Mouse (Mus musculus) CH12.LX (cell line): ENCODE measurements around the gene Ppy. TPM values are rescaled to one million over a fixed set of nuclear protein-coding genes. Genes with fewer than 3 reads are reported as not detected.

Source experiments
- DNase-seq: peaks from one replicate; pipeline ENCODE4 v3.0.0-alpha.2; 2013; ENCODE audit errors: extremely low read depth
- H3K27ac ChIP-seq: 2 replicates; pipeline ENCODE4 v1.5.1; 2012; ENCODE audit warnings: low read depth, mild to moderate bottlenecking, control low read depth, moderate library complexity; ENCODE audit not compliant: insufficient read depth
- H3K27me3 ChIP-seq: replicated peaks from 2 replicates; pipeline ENCODE3; 2012; ENCODE audit warnings: inconsistent platforms
- H3K36me3 ChIP-seq, 2 experiments: replicated peaks in 1 of 2; 2 replicates each; pipeline versions ENCODE3 to v1.6.1; 2012; ENCODE audit warnings: inconsistent platforms in 1 of 2, low read length in 1 of 2, mild to moderate bottlenecking in 1 of 2, mixed read lengths in 1 of 2, moderate library complexity in 1 of 2; ENCODE audit not compliant: control insufficient read depth in 1 of 2, insufficient read depth in 1 of 2
- H3K4me1 ChIP-seq, 2 experiments: 2 replicates each; pipeline ENCODE4 v1.6.1; 2012; ENCODE audit warnings: inconsistent platforms in 1 of 2, moderate library complexity in 1 of 2; ENCODE audit not compliant: insufficient read depth in 2 of 2, control insufficient read depth in 1 of 2
- H3K4me2 ChIP-seq: 2 replicates; pipeline ENCODE4 v1.6.1; 2012; ENCODE audit warnings: low read depth, mild to moderate bottlenecking, control low read depth; ENCODE audit not compliant: poor library complexity, insufficient read depth, severe bottlenecking
- H3K4me3 ChIP-seq, 3 experiments: fragments of 150-350 bp in 1 of 3; sonication (generic) in 1 of 3; replicated peaks in 1 of 3; 2 replicates each; pipeline versions ENCODE3 to v1.5.1; 2011 to 2012; ENCODE audit warnings: low read depth in 2 of 3, low read length in 2 of 3, mild to moderate bottlenecking in 2 of 3, moderate library complexity in 2 of 3, control low read depth in 1 of 3, improper control_type of control experiment in 1 of 3, inconsistent platforms in 1 of 3, mixed read lengths in 1 of 3; ENCODE audit not compliant: poor library complexity in 1 of 3
- H3K79me2 ChIP-seq: replicated peaks from 2 replicates; pipeline ENCODE4 v1.6.1; 2012; ENCODE audit warnings: mild to moderate bottlenecking, moderate library complexity; ENCODE audit not compliant: control insufficient read depth, poor library complexity, insufficient read depth, severe bottlenecking; ENCODE audit errors: extremely low read depth
- H3K9ac ChIP-seq: 2 replicates; pipeline ENCODE4 v1.6.1; 2012; ENCODE audit warnings: low read depth, mild to moderate bottlenecking, control low read depth, moderate library complexity; ENCODE audit not compliant: insufficient read depth
- H3K9me3 ChIP-seq: replicated peaks from 2 replicates; pipeline ENCODE3; 2012; ENCODE audit warnings: low read length, inconsistent platforms, mixed read lengths
- BHLHE40 ChIP-seq: IDR thresholded peaks from 2 replicates; pipeline ENCODE4 v1.6.1; 2011; ENCODE audit warnings: mild to moderate bottlenecking, low read depth, low read length, improper control_type of control experiment
- CTCF ChIP-seq, 2 experiments: IDR thresholded peaks in 1 of 2; conservative IDR thresholded peaks in 1 of 2; 2 replicates each; pipeline ENCODE4 v1.5.1; 2011 to 2012; ENCODE audit warnings: low read depth in 2 of 2, low read length in 2 of 2, improper control_type of control experiment in 1 of 2, inconsistent platforms in 1 of 2, mild to moderate bottlenecking in 1 of 2, moderate library complexity in 1 of 2
- ELF1 ChIP-seq: IDR thresholded peaks from 2 replicates; pipeline ENCODE4 v1.6.1; 2014; ENCODE audit warnings: low read depth, mild to moderate bottlenecking, inconsistent platforms, low read length, improper control_type of control experiment
- EP300 ChIP-seq: IDR thresholded peaks from 2 replicates; pipeline ENCODE4 v1.6.1; 2011; ENCODE audit warnings: low read length, improper control_type of control experiment
- ETS1 ChIP-seq: conservative IDR thresholded peaks from 2 replicates; pipeline ENCODE4 v1.6.1; 2012; ENCODE audit warnings: low read depth, mild to moderate bottlenecking, inconsistent platforms, low read length, improper control_type of control experiment, moderate library complexity
- GABPA ChIP-seq: IDR thresholded peaks from 2 replicates; pipeline ENCODE4 v1.6.1; 2012; ENCODE audit warnings: low read depth, low read length, improper control_type of control experiment, inconsistent platforms; ENCODE audit not compliant: insufficient replicate concordance
- HCFC1 ChIP-seq: IDR thresholded peaks from 2 replicates; pipeline ENCODE4 v1.6.1; 2012; ENCODE audit warnings: low read depth, mild to moderate bottlenecking, inconsistent platforms, low read length, improper control_type of control experiment
- IRF4 ChIP-seq: IDR thresholded peaks from 2 replicates; pipeline ENCODE4 v1.6.1; 2014; ENCODE audit warnings: low read depth, mild to moderate bottlenecking, inconsistent platforms, low read length, improper control_type of control experiment
- JUN ChIP-seq: IDR thresholded peaks from 2 replicates; pipeline ENCODE4 v1.6.1; 2011; ENCODE audit warnings: low read depth, mild to moderate bottlenecking, low read length, improper control_type of control experiment, moderate library complexity; ENCODE audit not compliant: insufficient read depth
- KAT2A ChIP-seq: IDR thresholded peaks from 2 replicates; pipeline ENCODE4 v1.6.1; 2012; ENCODE audit warnings: low read length, improper control_type of control experiment, inconsistent platforms; ENCODE audit not compliant: insufficient replicate concordance
- MAFK ChIP-seq: IDR thresholded peaks from 2 replicates; pipeline ENCODE4 v1.6.1; 2011; ENCODE audit warnings: low read length, improper control_type of control experiment; ENCODE audit not compliant: insufficient replicate concordance
- MEF2A ChIP-seq: IDR thresholded peaks from 2 replicates; pipeline ENCODE4 v1.6.1; 2014; ENCODE audit warnings: low read depth, mild to moderate bottlenecking, inconsistent platforms, low read length, improper control_type of control experiment, borderline replicate concordance
- MXI1 ChIP-seq: IDR thresholded peaks from 2 replicates; pipeline ENCODE4 v1.6.1; 2011; ENCODE audit warnings: mild to moderate bottlenecking, low read depth, low read length, improper control_type of control experiment
- MYC ChIP-seq: IDR thresholded peaks from 2 replicates; pipeline ENCODE4 v1.6.1; 2011; ENCODE audit warnings: low read depth, mild to moderate bottlenecking, improper control_type of control experiment, low read length
- NELFE ChIP-seq: IDR thresholded peaks from 2 replicates; pipeline ENCODE4 v1.6.1; 2011; ENCODE audit warnings: low read depth, low read length, improper control_type of control experiment
- NRF1 ChIP-seq: IDR thresholded peaks from 2 replicates; pipeline ENCODE4 v1.6.1; 2014; ENCODE audit warnings: low read depth, mild to moderate bottlenecking, inconsistent platforms, low read length, improper control_type of control experiment, moderate library complexity
- POLR2AphosphoS2 ChIP-seq: IDR thresholded peaks from 2 replicates; pipeline ENCODE4 v1.6.1; 2011; ENCODE audit warnings: low read depth, low read length, improper control_type of control experiment
- RAD21 ChIP-seq: IDR thresholded peaks from 2 replicates; pipeline ENCODE4 v1.6.1; 2011; ENCODE audit warnings: low read depth, mild to moderate bottlenecking, low read length, improper control_type of control experiment, moderate library complexity
- TBP ChIP-seq: conservative IDR thresholded peaks from 2 replicates; pipeline ENCODE4 v1.6.1; 2011; ENCODE audit warnings: low read depth, low read length, improper control_type of control experiment
- ZC3H11A ChIP-seq: IDR thresholded peaks from 2 replicates; pipeline ENCODE4 v1.6.1; 2012; ENCODE audit warnings: low read depth, mild to moderate bottlenecking, inconsistent platforms, low read length, improper control_type of control experiment
- ZKSCAN1 ChIP-seq: IDR thresholded peaks from 2 replicates; pipeline ENCODE4 v1.6.1; 2012; ENCODE audit warnings: low read depth, inconsistent platforms, low read length, improper control_type of control experiment, borderline replicate concordance
- ZMIZ1 ChIP-seq: IDR thresholded peaks from 2 replicates; pipeline ENCODE4 v1.6.1; 2012; ENCODE audit warnings: low read depth, mild to moderate bottlenecking, inconsistent platforms, low read length, improper control_type of control experiment
- ZNF384 ChIP-seq: IDR thresholded peaks from 2 replicates; pipeline ENCODE4 v1.6.1; 2012; ENCODE audit warnings: low read depth, low read length, improper control_type of control experiment, inconsistent platforms
- dilution Hi-C: fragments of 300-500 bp; cut with MboI; formaldehyde crosslinking; loops from 2 replicates; pipeline ENCODE4 v1.14.3; 2020; ENCODE audit warnings: low sequenced_read_pairs; ENCODE audit not compliant: extremely low pct_unique_long_range_greater_than_20kb, extremely low pct_ligation_motif_present
- in situ Hi-C: fragments of 300-500 bp; cut with MboI; formaldehyde crosslinking; loops from 3 replicates; pipeline ENCODE4 v1.14.3; 2019; ENCODE audit warnings: low sequenced_read_pairs, low pct_ligation_motif_present, low pct_unique_long_range_greater_than_20kb, mixed read lengths
- polyA plus RNA-seq: library from polyadenylated mRNA; unstranded; fragments of >175 nt; gene quantifications from 2 replicates; pipeline ENCODE4 v1.2.1, GENCODE M21; 2012; ENCODE audit warnings: low read depth; ENCODE audit not compliant: insufficient read length
- total RNA-seq, 2 experiments: library from RNA; depleted of rRNA; stranded (reverse); fragments of 300-350 nt in 1 of 2; fragments of >200 nt in 1 of 2; gene quantifications; 2 replicates each; pipeline ENCODE4 v1.2.3; 2012 to 2014

Ppy gene
- total and polyA plus RNA-seq, 3 experiments: not detected

- H3K9me3 ChIP-seq: no peaks in the 10 kb centered on the region
- H3K4me2 ChIP-seq: no peak overlapping the region
- in situ Hi-C loops: loop anchor here (5.0 kb wide), 1 partner anchor 34 kb away; no protein-coding TSS in a partner anchor
- H3K4me1 ChIP-seq: no peaks in the 10 kb centered on the region
- dilution Hi-C loops: no loop called here
- H3K27me3 ChIP-seq: peaks cover 54% of the 10 kb centered on the region
- H3K9ac ChIP-seq: no peak overlapping the region
- TF ChIP-seq GABPA: no peak
- no peak for TF ChIP-seq POLR2AphosphoS2
- TF ChIP-seq MEF2A: no peak
- TF ChIP-seq NELFE: no peak
- TF ChIP-seq MAFK: no peak
- no peak for TF ChIP-seq CTCF (conservative IDR thresholded peaks at IDR 0.05 in 1 of 2, IDR thresholded peaks at IDR 0.05 in 1 of 2; ENCODE audit: low read depth in 2 of 2, low read length in 2 of 2)
- TF ChIP-seq NRF1: no peak
- TF ChIP-seq HCFC1: no peak
- TF ChIP-seq ZMIZ1: no peak
- no peaks in the 10 kb centered on the region for H3K36me3 ChIP-seq
- H3K27ac ChIP-seq: no peak overlapping the region
- H3K79me2 ChIP-seq: no peaks in the 10 kb centered on the region
- H3K4me3 ChIP-seq: no peak overlapping the region
- DNase-seq: no peak
These were observed 38.0 kb downstream of the Ppy start for GRCm38 (mm10) chr11:102063076-102063475.

GRCm38 (mm10) chr11:102061941-102062473 lies 39.1 kb downstream of the Ppy start:
- Histone ChIP-seq H3K4me3 (no peak overlapping the region), H3K27me3 (peaks cover 60% of the 10 kb centered on the region), H3K36me3 (no peaks in the 10 kb centered on the region), H3K79me2 (no peaks in the 10 kb centered on the region)
- in situ Hi-C loops (loop anchor here (5.0 kb wide), 1 partner anchor 35 kb away; no protein-coding TSS in a partner anchor), dilution Hi-C loops (no loop called here)
- no peak for DNase-seq
- TF ChIP-seq NRF1: no peak
- TF ChIP-seq MXI1: no peak
- TF ChIP-seq ZC3H11A: no peak
- TF ChIP-seq MYC: no peak
- TF ChIP-seq ZNF384: no peak
- no peak for TF ChIP-seq RAD21
- no peak for TF ChIP-seq BHLHE40
- no peak for TF ChIP-seq ZKSCAN1
- no peak for TF ChIP-seq JUN
- no peak for TF ChIP-seq TBP
- TF ChIP-seq MAFK: no peak
- no peak for TF ChIP-seq KAT2A
- TF ChIP-seq ETS1: no peak
- TF ChIP-seq IRF4: no peak
- no peak for TF ChIP-seq ELF1
- TF ChIP-seq EP300: no peak
- TF ChIP-seq GABPA: no peak
- TF ChIP-seq, all 38 proteins: peak for 0
- Histone ChIP-seq H3K4me2 (no peak overlapping the region), H3K9me3 (no peaks in the 10 kb centered on the region), H3K9ac (no peak overlapping the region), H3K4me1 (no peaks in the 10 kb centered on the region), H3K27ac (no peak overlapping the region)
